Mouse (Mus musculus) hindbrain, embryonic 11.5 days (tissue): ENCODE measurements around the gene Chrm2. TPM values are rescaled to one million over a fixed set of nuclear protein-coding genes. Genes with fewer than 3 reads are reported as not detected.

ENCODE experiments used
- ATAC-seq: fragments of 200-750 bp; cut with Nextera tagmentation; 2 replicates; pipeline ENCODE4 v1.8.0; 2017; ENCODE audit warnings: mild to moderate bottlenecking, moderate TSS enrichment, moderate library complexity; ENCODE audit not compliant: low FRiP score
- DNase-seq: peaks from one replicate; pipeline ENCODE4 v3.0.0-alpha.2; 2015; ENCODE audit warnings: low spot score
- H3K27ac ChIP-seq: fragments of 300-500 bp; sonication (generic); 2 replicates; pipeline ENCODE4 v1.5.1; 2014; ENCODE audit warnings: mild to moderate bottlenecking, low read depth, low read length
- H3K27me3 ChIP-seq: fragments of 300-500 bp; sonication (generic); 2 replicates; pipeline ENCODE4 v1.6.1; 2014; ENCODE audit warnings: mild to moderate bottlenecking, low read length, moderate library complexity, mixed read lengths; ENCODE audit not compliant: control insufficient read depth, insufficient read depth
- H3K36me3 ChIP-seq: fragments of 300-500 bp; sonication (generic); 2 replicates; pipeline ENCODE4 v1.6.1; 2014; ENCODE audit warnings: mild to moderate bottlenecking, low read length, moderate library complexity, mixed read lengths; ENCODE audit not compliant: control insufficient read depth, insufficient read depth
- H3K4me1 ChIP-seq: fragments of 300-500 bp; sonication (generic); replicated peaks from 2 replicates; pipeline ENCODE4 v1.6.1; 2014; ENCODE audit warnings: low read length, mixed read lengths; ENCODE audit not compliant: control insufficient read depth, insufficient read depth
- H3K4me2 ChIP-seq: fragments of 300-500 bp; sonication (generic); replicated peaks from 2 replicates; pipeline ENCODE4 v1.6.1; 2014; ENCODE audit warnings: mild to moderate bottlenecking, low read depth, low read length
- H3K4me3 ChIP-seq: fragments of 300-500 bp; sonication (generic); 2 replicates; pipeline ENCODE4 v1.5.1; 2014; ENCODE audit warnings: low read depth, low read length
- H3K9ac ChIP-seq: fragments of 300-500 bp; sonication (generic); 2 replicates; pipeline ENCODE4 v1.6.1; 2014; ENCODE audit warnings: low read depth, low read length
- H3K9me3 ChIP-seq: fragments of 300-500 bp; sonication (generic); 2 replicates; pipeline ENCODE4 v1.6.1; 2016; ENCODE audit warnings: low read length; ENCODE audit not compliant: control insufficient read depth
- WGBS: fragments of 180-500 bp; shearing (Covaris S2); extraction: QIAGEN DNeasy Blood & Tissue Kit; methylation state at CpG from one replicate; pipeline ENCODE4 v1.1.7; 2014; 5-methylcytosine and 5-hydroxymethylcytosine counted together
- polyA plus RNA-seq: library from polyadenylated mRNA; unstranded; fragments of >200 nt; fragmentation: Nextera tagmentation; extraction: Ambion mirVana; gene quantifications from 2 replicates; pipeline ENCODE4 v1.2.1, GENCODE M21; 2014

The Chrm2 gene
- polyA plus RNA-seq, 1 experiment from 2014 or later = 1.3 TPM

DNA sequence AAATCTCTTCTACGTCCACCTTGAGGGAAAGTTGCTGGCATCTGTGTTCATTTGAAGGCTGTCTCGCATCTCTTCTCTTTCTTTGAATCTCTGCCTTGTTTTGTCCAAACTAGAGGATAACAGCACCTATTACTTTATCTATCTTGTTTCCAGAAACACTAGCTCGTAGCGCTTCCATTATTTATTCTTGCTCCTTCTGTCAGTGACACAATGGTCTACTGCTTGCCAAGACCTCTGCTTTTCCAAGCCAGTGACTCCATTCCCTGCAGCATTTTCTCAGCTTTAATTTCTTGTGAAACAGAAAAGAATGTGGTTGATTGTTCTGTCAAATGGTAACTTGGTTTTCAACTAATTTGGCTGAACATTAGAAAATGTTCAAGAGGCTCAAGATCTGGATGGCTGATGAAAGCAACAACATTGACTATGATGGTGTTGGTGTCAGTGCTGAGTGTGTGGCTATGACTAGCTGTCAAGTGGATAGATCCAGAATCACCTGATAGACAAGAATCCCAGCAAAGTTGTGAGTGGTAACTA is 96.3 kb downstream of the Chrm2 start:
- no peaks in the 10 kb centered on the region for H3K36me3 ChIP-seq
- no peaks in the 10 kb centered on the region for H3K27me3 ChIP-seq
- DNase-seq (no peak), ATAC-seq (no peak)
- no peak overlapping the region for H3K27ac ChIP-seq
- H3K9ac ChIP-seq = no peak overlapping the region
- H3K4me1 ChIP-seq = no peaks in the 10 kb centered on the region
- 67% methylated on average over 4 of the region's 4 CpGs for WGBS
- no peak overlapping the region for H3K4me3 ChIP-seq
- H3K9me3 ChIP-seq = no peaks in the 10 kb centered on the region
- H3K4me2 ChIP-seq = no peak overlapping the region

DNA sequence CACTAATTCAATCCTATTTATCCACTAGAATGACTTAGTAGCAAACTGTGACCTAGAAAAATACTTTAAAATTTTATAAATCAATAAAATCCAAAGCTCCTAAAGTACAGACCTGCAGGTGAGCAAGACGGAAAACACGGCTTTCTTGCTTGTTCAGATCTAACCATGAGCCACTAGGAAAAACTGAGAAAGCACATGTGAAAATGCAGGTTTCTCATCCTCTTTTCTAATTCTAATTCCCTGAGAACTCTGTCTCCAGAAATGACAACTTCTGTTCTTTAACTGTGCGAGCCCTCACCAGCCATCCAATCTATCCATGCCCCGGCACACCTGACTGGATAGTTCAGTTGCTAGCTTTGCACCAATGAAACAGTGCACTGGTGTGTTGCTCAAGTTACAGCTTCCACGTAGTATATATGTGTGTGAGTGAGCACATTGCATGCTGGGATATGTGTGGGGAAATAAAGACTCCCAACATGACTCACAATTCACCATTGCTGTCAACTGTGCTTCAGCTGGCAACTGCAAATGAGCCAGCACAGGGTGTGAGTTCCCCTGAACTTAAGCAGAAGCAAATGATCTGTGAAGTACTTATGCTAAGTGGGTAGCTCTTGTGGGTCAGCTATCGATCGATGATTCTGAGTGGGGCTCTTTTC is 119.3 kb downstream of the Chrm2 start:
- Histone ChIP-seq H3K27me3 (no peaks in the 10 kb centered on the region), H3K27ac (no peak overlapping the region), H3K4me2 (no peak overlapping the region), H3K4me1 (no peaks in the 10 kb centered on the region), H3K36me3 (no peaks in the 10 kb centered on the region), H3K9ac (no peak overlapping the region), H3K9me3 (no peaks in the 10 kb centered on the region), H3K4me3 (no peak overlapping the region)
- DNase-seq (no peak), ATAC-seq (no peak)
- WGBS = 83% methylated on average over 7 of the region's 7 CpGs

DNA sequence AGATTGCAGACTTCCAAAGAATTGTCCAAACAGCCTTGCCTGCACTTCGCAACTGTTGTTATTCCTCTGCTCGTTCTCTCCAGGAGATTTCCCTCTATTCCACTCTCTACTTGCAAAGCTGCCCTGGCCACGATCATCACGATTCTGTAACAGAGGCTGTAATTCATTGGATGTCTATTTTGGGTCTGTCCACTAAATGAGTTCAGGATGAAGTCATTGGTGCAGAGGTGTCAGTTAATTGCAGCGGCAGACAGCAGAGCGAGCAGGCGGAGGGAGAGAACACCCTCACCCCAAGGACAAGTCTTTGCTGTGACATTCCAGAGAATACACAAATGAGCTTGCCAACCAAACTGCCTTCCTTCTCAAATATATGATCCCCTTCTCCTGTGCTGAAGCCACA is 120.1 kb downstream of the Chrm2 start:
- no peak for ATAC-seq
- no peak overlapping the region for H3K4me2 ChIP-seq

DNA sequence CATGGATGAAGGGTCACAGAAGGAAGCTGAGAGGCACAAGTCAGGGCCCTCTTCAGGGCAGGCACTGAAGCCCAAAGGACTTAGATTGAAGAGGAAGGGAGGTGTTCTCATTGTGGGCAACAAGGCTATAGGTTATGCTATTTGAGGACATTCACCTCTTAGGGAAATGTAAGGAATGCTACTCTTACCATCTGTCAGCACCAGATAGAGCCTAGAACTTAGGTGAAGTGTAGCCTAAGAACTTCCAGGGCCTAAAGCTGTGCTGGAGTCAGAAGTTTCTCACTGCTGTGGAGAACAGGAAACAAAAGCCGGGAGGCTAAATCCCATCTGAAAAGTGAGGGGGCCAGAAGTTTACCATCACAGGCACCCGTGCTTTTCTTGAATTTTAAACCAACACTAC is 120.6 kb downstream of the Chrm2 start:
- Histone ChIP-seq H3K4me3 (no peak overlapping the region), H3K4me1 (no peaks in the 10 kb centered on the region), H3K36me3 (no peaks in the 10 kb centered on the region), H3K27ac (no peak overlapping the region), H3K9me3 (no peaks in the 10 kb centered on the region), H3K9ac (no peak overlapping the region), H3K4me2 (no peak overlapping the region), H3K27me3 (no peaks in the 10 kb centered on the region)
- WGBS = 56% methylated on average over 2 of the region's 2 CpGs
- ATAC-seq (no peak), DNase-seq (no peak)

More for the DNA sequence above, 120.1 kb downstream of the Chrm2 start:
- H3K4me1 ChIP-seq = no peaks in the 10 kb centered on the region
- no peaks in the 10 kb centered on the region for H3K36me3 ChIP-seq
- no peak overlapping the region for H3K9ac ChIP-seq
- no peak overlapping the region for H3K4me3 ChIP-seq
- no peak overlapping the region for H3K27ac ChIP-seq
- 57% methylated on average over 7 of the region's 7 CpGs for WGBS
- H3K9me3 ChIP-seq = no peaks in the 10 kb centered on the region
- DNase-seq = no peak
- H3K27me3 ChIP-seq = no peaks in the 10 kb centered on the region

DNA sequence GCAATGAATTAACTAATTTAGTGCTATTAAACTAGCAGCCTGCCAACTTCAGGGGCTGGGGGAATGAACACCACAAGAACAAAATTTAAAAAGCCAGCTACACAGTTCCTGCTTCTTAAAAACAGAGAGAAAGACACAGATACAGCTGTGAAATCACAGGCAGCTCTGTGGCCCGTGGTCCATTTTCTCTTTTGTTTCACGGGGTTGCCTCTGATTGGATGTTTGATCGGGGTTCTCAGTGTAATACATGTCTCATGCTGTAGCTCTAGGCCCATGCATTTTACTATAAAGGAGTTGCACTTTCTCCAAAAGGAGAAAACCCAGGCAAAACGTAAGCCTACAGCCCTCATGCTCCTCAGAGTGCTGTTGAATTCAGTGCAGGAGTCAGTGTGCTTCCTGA is 128.6 kb downstream of the Chrm2 start:
- 75% methylated on average over 4 of the region's 4 CpGs for WGBS
- no peaks in the 10 kb centered on the region for H3K9me3 ChIP-seq
- no peak for DNase-seq
- no peaks in the 10 kb centered on the region for H3K36me3 ChIP-seq
- H3K4me3 ChIP-seq = no peak overlapping the region
- H3K4me2 ChIP-seq = no peak overlapping the region
- no peaks in the 10 kb centered on the region for H3K27me3 ChIP-seq
- no peaks in the 10 kb centered on the region for H3K4me1 ChIP-seq
- H3K9ac ChIP-seq = no peak overlapping the region
- no peak overlapping the region for H3K27ac ChIP-seq
- no peak for ATAC-seq

DNA sequence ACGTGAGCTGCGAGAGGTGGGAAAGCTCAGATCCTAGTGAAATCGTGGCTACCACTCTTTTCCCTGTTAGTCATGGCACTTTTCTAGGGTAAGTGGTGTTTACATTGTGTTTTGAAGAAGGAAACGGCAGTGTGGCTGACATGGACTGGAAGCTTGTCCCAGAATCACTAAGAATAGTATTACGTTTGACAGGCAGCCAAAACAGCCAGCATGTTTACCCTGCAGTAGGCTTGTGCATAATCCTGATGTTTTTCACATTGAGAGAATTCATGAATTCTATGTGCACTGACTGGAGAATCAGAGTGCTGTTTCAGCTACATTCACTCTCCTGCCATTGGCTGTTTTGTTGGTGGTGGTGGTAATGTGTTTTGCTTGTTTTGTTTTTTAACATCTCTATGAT is 129.4 kb downstream of the Chrm2 start:
- DNase-seq (no peak), ATAC-seq (no peak)
- no peaks in the 10 kb centered on the region for H3K4me1 ChIP-seq
- no peak overlapping the region for H3K27ac ChIP-seq
- H3K27me3 ChIP-seq = no peaks in the 10 kb centered on the region
- H3K9me3 ChIP-seq = no peaks in the 10 kb centered on the region
- H3K4me2 ChIP-seq = no peak overlapping the region
- H3K9ac ChIP-seq = no peak overlapping the region
- no peak overlapping the region for H3K4me3 ChIP-seq
- 76% methylated on average over 5 of the region's 5 CpGs for WGBS
- no peaks in the 10 kb centered on the region for H3K36me3 ChIP-seq

DNA sequence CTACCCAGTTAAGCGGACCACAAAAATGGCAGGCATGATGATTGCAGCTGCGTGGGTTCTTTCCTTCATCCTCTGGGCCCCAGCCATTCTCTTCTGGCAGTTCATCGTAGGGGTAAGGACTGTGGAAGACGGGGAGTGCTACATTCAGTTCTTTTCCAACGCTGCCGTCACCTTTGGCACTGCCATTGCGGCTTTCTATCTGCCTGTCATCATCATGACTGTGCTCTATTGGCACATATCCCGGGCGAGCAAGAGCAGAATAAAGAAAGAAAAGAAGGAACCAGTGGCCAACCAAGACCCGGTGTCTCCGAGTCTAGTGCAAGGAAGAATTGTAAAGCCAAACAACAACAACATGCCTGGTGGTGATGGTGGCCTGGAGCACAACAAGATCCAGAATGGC is 135.7 kb downstream of the Chrm2 start:
- Histone ChIP-seq H3K36me3 (no peaks in the 10 kb centered on the region), H3K4me3 (no peak overlapping the region), H3K27me3 (no peaks in the 10 kb centered on the region), H3K9me3 (no peaks in the 10 kb centered on the region), H3K4me1 (no peaks in the 10 kb centered on the region), H3K9ac (no peak overlapping the region), H3K27ac (no peak overlapping the region), H3K4me2 (no peak overlapping the region)
- ATAC-seq (no peak), DNase-seq (no peak)
- 92% methylated on average over 11 of the region's 11 CpGs for WGBS

DNA sequence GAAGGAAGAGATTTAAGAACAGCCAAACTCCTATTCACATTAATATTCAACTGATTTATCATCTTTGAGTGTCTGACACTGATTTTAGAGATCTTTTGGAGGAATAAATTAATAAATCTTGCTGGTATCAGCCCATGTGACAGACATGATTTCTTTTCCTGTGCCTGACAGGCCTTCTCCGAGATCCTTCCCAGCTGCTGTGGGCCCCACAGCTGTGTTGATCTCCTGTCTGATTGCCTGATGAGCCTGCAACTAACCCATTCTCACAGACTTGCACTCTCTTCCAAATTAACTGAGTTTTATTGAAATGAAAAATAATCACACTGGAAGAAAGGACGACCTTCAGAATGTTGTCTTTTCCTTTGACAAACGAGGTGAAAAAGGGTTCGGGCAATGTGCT is 140.6 kb downstream of the Chrm2 start:
- Histone ChIP-seq H3K4me2 (no peak overlapping the region), H3K27ac (no peak overlapping the region), H3K9ac (no peak overlapping the region), H3K4me1 (no peaks in the 10 kb centered on the region), H3K9me3 (no peaks in the 10 kb centered on the region), H3K36me3 (no peaks in the 10 kb centered on the region), H3K4me3 (no peak overlapping the region), H3K27me3 (no peaks in the 10 kb centered on the region)
- WGBS = 80% methylated on average over 4 of the region's 4 CpGs
- ATAC-seq (no peak), DNase-seq (no peak)

DNA sequence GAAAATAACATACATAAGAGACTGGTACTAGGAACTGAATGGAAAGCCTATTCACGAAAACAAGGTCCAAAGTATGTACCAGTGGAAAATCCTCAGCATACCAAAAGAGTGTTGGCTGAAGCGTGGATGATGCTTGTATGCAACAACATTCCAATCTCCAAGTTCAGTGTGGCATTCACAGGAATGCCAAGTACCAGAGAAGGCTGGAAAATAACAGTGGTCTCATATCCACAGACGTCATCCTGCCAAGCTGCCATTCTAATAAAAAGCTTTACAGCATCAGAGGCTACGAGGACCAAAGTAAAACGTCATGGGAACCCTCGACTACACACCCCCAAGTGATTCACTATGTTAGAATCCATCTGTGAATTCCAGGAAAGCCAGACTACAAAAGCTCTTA is 153.4 kb downstream of the Chrm2 start:
- H3K4me3 ChIP-seq = no peak overlapping the region
- H3K9ac ChIP-seq = no peak overlapping the region
- H3K27me3 ChIP-seq = no peaks in the 10 kb centered on the region
- H3K4me1 ChIP-seq = no peaks in the 10 kb centered on the region
- H3K27ac ChIP-seq = no peak overlapping the region
- no peak overlapping the region for H3K4me2 ChIP-seq
- 87% methylated on average over 6 of the region's 6 CpGs for WGBS
- H3K36me3 ChIP-seq = no peaks in the 10 kb centered on the region
- DNase-seq (no peak), ATAC-seq (no peak)
- H3K9me3 ChIP-seq = no peaks in the 10 kb centered on the region
